Mouse (Mus musculus) E14TG2a.4 (cell line): ENCODE measurements around the gene Tnip1.

Experiments used
- H3K27me3 ChIP-seq: 2 replicates; pipeline ENCODE4 v1.6.1; 2014; ENCODE audit warnings: low read length, control low read depth; ENCODE audit not compliant: insufficient read depth
- H3K36me3 ChIP-seq: 2 replicates; pipeline ENCODE4 v1.6.1; 2014; ENCODE audit warnings: low read length, control low read depth; ENCODE audit not compliant: insufficient read depth
- H3K4me1 ChIP-seq: replicated peaks from 2 replicates; pipeline ENCODE4 v1.6.1; 2014; ENCODE audit warnings: low read depth, low read length, control low read depth
- H3K4me3 ChIP-seq: replicated peaks from 2 replicates; pipeline ENCODE4 v1.5.1; 2014; ENCODE audit warnings: mild to moderate bottlenecking, low read length
- H3K9me3 ChIP-seq: 2 replicates; pipeline ENCODE4 v1.6.1; 2014; ENCODE audit warnings: low read length, control low read depth
- CTCF ChIP-seq: conservative IDR thresholded peaks from 2 replicates; pipeline ENCODE4 v1.5.1; 2014; ENCODE audit warnings: low read length
- NANOG ChIP-seq: IDR thresholded peaks from 2 replicates; pipeline ENCODE4 v1.6.1; 2014; ENCODE audit warnings: borderline replicate concordance, low read length, mixed read lengths
- POU5F1 ChIP-seq: IDR thresholded peaks from 2 replicates; pipeline ENCODE4 v1.6.1; 2014; ENCODE audit warnings: low read length, borderline replicate concordance

Gene Tnip1

GRCm38 (mm10) chr11:54891341-54891740 lies 71.4 kb downstream of the Tnip1 start:
- Histone ChIP-seq H3K9me3 (no peaks in the 10 kb centered on the region), H3K36me3 (no peaks in the 10 kb centered on the region), H3K4me3 (no peak overlapping the region), H3K27me3 (no peaks in the 10 kb centered on the region), H3K4me1 (no peaks in the 10 kb centered on the region)
- TF ChIP-seq POU5F1 (no peak), NANOG (no peak), CTCF (no peak)

- no peak overlapping the region for H3K4me3 ChIP-seq
- H3K4me1 ChIP-seq = peaks cover 15% of the 10 kb centered on the region
- no peaks in the 10 kb centered on the region for H3K36me3 ChIP-seq
- TF ChIP-seq CTCF (no peak), POU5F1 (no peak), NANOG (no peak)
- no peaks in the 10 kb centered on the region for H3K9me3 ChIP-seq
- H3K27me3 ChIP-seq = no peaks in the 10 kb centered on the region
These were observed 74.8 kb downstream of the Tnip1 start for GRCm38 (mm10) chr11:54887927-54888326.

- Histone ChIP-seq H3K27me3 (no peaks in the 10 kb centered on the region), H3K9me3 (no peaks in the 10 kb centered on the region), H3K4me1 (peaks cover 33% of the 10 kb centered on the region), H3K36me3 (no peaks in the 10 kb centered on the region), H3K4me3 (no peak overlapping the region)
- TF ChIP-seq CTCF (no peak), NANOG (no peak), POU5F1 (no peak)
These were observed 77.3 kb downstream of the Tnip1 start for GRCm38 (mm10) chr11:54885406-54885805.

- TF ChIP-seq NANOG (no peak), CTCF (no peak), POU5F1 (no peak)
- H3K4me3 ChIP-seq = no peak overlapping the region
These were observed 77.8 kb downstream of the Tnip1 start for GRCm38 (mm10) chr11:54884937-54885336.

GRCm38 (mm10) chr11:54884197-54884828 lies 78.4 kb downstream of the Tnip1 start:
- peaks cover 33% of the 10 kb centered on the region for H3K4me1 ChIP-seq
- no peaks in the 10 kb centered on the region for H3K27me3 ChIP-seq
- TF ChIP-seq CTCF (no peak), NANOG (no peak), POU5F1 (no peak)
- H3K36me3 ChIP-seq = no peaks in the 10 kb centered on the region
- H3K4me3 ChIP-seq = no peak overlapping the region
- H3K9me3 ChIP-seq = no peaks in the 10 kb centered on the region

More at GRCm38 (mm10) chr11:54884937-54885336, 77.8 kb downstream of the Tnip1 start:
- H3K9me3 ChIP-seq = no peaks in the 10 kb centered on the region
- H3K36me3 ChIP-seq = no peaks in the 10 kb centered on the region
- H3K4me1 ChIP-seq = peaks cover 33% of the 10 kb centered on the region
- H3K27me3 ChIP-seq = no peaks in the 10 kb centered on the region

GRCm38 (mm10) chr11:54882671-54883070 lies 80.0 kb downstream of the Tnip1 start:
- H3K27me3 ChIP-seq = no peaks in the 10 kb centered on the region
- H3K36me3 ChIP-seq = no peaks in the 10 kb centered on the region
- 0 out of 2 replicates have a peak overlapping the region, but pooled peaks have one; percentile 10 for H3K4me3 ChIP-seq
- H3K9me3 ChIP-seq = no peaks in the 10 kb centered on the region
- TF ChIP-seq POU5F1 = no peak
- TF ChIP-seq CTCF = no peak
- no peak; the same call in 1 of the 2 replicates for TF ChIP-seq NANOG
- H3K4me1 ChIP-seq = peaks cover 35% of the 10 kb centered on the region

- Histone ChIP-seq H3K4me1 (peaks cover 35% of the 10 kb centered on the region), H3K27me3 (no peaks in the 10 kb centered on the region), H3K4me3 (no peak overlapping the region), H3K9me3 (no peaks in the 10 kb centered on the region), H3K36me3 (no peaks in the 10 kb centered on the region)
- TF ChIP-seq NANOG = no peak
- no peak for TF ChIP-seq POU5F1
- TF ChIP-seq CTCF = no peak
These were observed 81.7 kb downstream of the Tnip1 start for GRCm38 (mm10) chr11:54881051-54881474.

GRCm38 (mm10) chr11:54879922-54880321 lies 82.8 kb downstream of the Tnip1 start:
- Histone ChIP-seq H3K36me3 (no peaks in the 10 kb centered on the region), H3K4me1 (peaks cover 32% of the 10 kb centered on the region), H3K4me3 (no peak overlapping the region), H3K9me3 (no peaks in the 10 kb centered on the region), H3K27me3 (no peaks in the 10 kb centered on the region)
- TF ChIP-seq NANOG = no peak
- no peak for TF ChIP-seq POU5F1
- no peak for TF ChIP-seq CTCF

- no peak overlapping the region for H3K4me3 ChIP-seq
- no peaks in the 10 kb centered on the region for H3K27me3 ChIP-seq
- H3K36me3 ChIP-seq = no peaks in the 10 kb centered on the region
- peaks cover 28% of the 10 kb centered on the region for H3K4me1 ChIP-seq
- TF ChIP-seq POU5F1 (no peak), CTCF (peak; percentile 39), NANOG (no peak)
- H3K9me3 ChIP-seq = no peaks in the 10 kb centered on the region
These were observed 83.3 kb downstream of the Tnip1 start for GRCm38 (mm10) chr11:54879434-54879833.
